Mouse (Mus musculus) heart, embryonic 14.5 days (tissue): ENCODE results near the gene Nr0b2. TPM values are rescaled to one million over a fixed set of nuclear protein-coding genes. Genes with fewer than 3 reads are reported as not detected.
A peak's percentile ranks its signal among the peaks of the same experiment; 100 is the strongest.
"Not testable (repeated sequence)": the region's sequence is repeated elsewhere in the genome, so short reads cannot be mapped to it uniquely, and the experiment has no call there.

Source experiments
- ATAC-seq: fragments of 200-750 bp; cut with Nextera tagmentation; 2 replicates; pipeline ENCODE4 v1.8.0; 2017; ENCODE audit warnings: low read depth, moderate TSS enrichment; ENCODE audit not compliant: insufficient number of reproducible peaks, insufficient read depth, low FRiP score
- H3K27ac ChIP-seq, 2 experiments: fragments of 200-500 bp in 1 of 2; fragments of 300-500 bp in 1 of 2; sonication (generic) in 1 of 2; replicated peaks in 1 of 2; 2 replicates each; pipeline ENCODE4 v1.5.1; 2012 to 2014; ENCODE audit warnings: low read depth in 2 of 2, low read length in 2 of 2, control low read depth in 1 of 2, mild to moderate bottlenecking in 1 of 2, mixed read lengths in 1 of 2; ENCODE audit not compliant: control insufficient read depth in 1 of 2, insufficient read depth in 1 of 2
- H3K27me3 ChIP-seq: fragments of 300-500 bp; sonication (generic); 2 replicates; pipeline ENCODE4 v1.6.1; 2014; ENCODE audit warnings: mild to moderate bottlenecking, low read length, control low read depth; ENCODE audit not compliant: control insufficient read depth, insufficient read depth
- H3K36me3 ChIP-seq: fragments of 300-500 bp; sonication (generic); 2 replicates; pipeline ENCODE4 v1.6.1; 2014; ENCODE audit warnings: mild to moderate bottlenecking, control low read depth, low read length, mixed read lengths; ENCODE audit not compliant: control insufficient read depth, insufficient read depth
- H3K4me1 ChIP-seq, 2 experiments: fragments of 200-500 bp in 1 of 2; fragments of 300-500 bp in 1 of 2; sonication (generic) in 1 of 2; 2 replicates each; pipeline ENCODE4 v1.6.1; 2012 to 2014; ENCODE audit warnings: low read length in 2 of 2, control low read depth in 1 of 2, mixed read lengths in 1 of 2; ENCODE audit not compliant: control insufficient read depth in 2 of 2, insufficient read depth in 2 of 2
- H3K4me2 ChIP-seq: fragments of 300-500 bp; sonication (generic); 2 replicates; pipeline ENCODE4 v1.6.1; 2014; ENCODE audit warnings: mild to moderate bottlenecking, low read length
- H3K4me3 ChIP-seq, 2 experiments: fragments of 200-500 bp in 1 of 2; fragments of 300-500 bp in 1 of 2; sonication (generic) in 1 of 2; 2 replicates each; pipeline ENCODE4 v1.5.1; 2012 to 2014; ENCODE audit warnings: low read length in 2 of 2, mild to moderate bottlenecking in 2 of 2, control low read depth in 1 of 2, low read depth in 1 of 2, moderate library complexity in 1 of 2; ENCODE audit not compliant: control insufficient read depth in 1 of 2, insufficient read depth in 1 of 2
- H3K9ac ChIP-seq: fragments of 300-500 bp; sonication (generic); 2 replicates; pipeline ENCODE4 v1.6.1; 2014; ENCODE audit warnings: mild to moderate bottlenecking, low read length
- H3K9me3 ChIP-seq: fragments of 300-500 bp; sonication (generic); 2 replicates; pipeline ENCODE4 v1.6.1; 2016; ENCODE audit warnings: low read length, control low read depth; ENCODE audit not compliant: control insufficient read depth
- WGBS: fragments of 180-500 bp; shearing (Covaris S2); extraction: QIAGEN DNeasy Blood & Tissue Kit; methylation state at CpG from one replicate; pipeline ENCODE4 v1.1.7; 2014; 5-methylcytosine and 5-hydroxymethylcytosine counted together
- polyA plus RNA-seq: library from polyadenylated mRNA; unstranded; fragments of >200 nt; fragmentation: Nextera tagmentation; extraction: Ambion mirVana; gene quantifications from 2 replicates; pipeline ENCODE4 v1.2.1, GENCODE M21; 2014

Nr0b2 gene
- 15.8 and 18.7 TPM in 2 replicates for polyA plus RNA-seq

DNA sequence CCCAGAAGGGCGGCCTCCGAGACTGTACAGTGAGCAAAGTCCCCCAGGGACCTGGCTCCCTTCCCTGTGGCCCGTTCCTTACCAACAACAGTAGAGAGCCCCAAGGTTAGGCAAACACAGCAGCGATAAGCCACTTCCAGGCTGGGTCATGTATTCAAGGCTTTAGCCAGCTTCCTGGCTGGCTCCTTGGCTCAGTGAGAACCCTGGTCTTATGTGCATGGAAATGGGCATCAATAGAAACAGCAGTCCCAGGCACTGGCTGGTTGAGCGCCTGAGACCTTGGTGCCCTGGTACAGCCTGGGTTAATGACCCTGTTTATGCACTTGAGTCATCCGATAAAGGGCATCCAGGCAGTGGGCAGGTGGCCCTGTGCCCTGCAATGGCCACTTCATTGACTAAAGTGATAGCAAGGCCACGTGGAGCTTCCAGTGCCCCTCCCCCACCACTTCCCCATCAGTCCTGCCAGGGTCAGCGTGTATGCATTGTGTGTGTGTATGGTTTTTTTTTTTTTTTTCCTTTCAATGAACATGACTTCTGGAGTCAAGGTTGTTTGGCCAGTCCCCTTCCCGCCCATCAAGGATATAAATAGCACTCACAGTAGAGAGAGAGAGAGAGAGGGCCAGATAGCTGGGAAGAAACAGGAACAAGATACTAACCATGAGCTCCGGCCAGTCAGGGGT lies at the start of gene Nr0b2:
TSS of gene Nr0b2 (plus strand) at position 609 of the 680 bp plus-strand sequence.
- Histone ChIP-seq H3K9me3 (no peaks in the 10 kb centered on the region), H3K36me3 (0 out of 2 replicates have a peak, but pooled peaks cover 4% of the 10 kb centered on the region), H3K4me1 (peaks cover 15 to 16% of the 10 kb centered on the region in 2 experiments), H3K27ac (peak within 1 kb of the TSS; percentile 87 to 91), H3K4me3 (peak within 1 kb of the TSS; percentile 41 to 51), H3K27me3 (no peaks in the 10 kb centered on the region), H3K9ac (peak within 1 kb of the TSS; percentile 74), H3K4me2 (peak within 1 kb of the TSS; percentile 66)
- 36% methylated on average over 10 of the region's 10 CpGs for WGBS
- ATAC-seq, result peak; percentile 38

DNA sequence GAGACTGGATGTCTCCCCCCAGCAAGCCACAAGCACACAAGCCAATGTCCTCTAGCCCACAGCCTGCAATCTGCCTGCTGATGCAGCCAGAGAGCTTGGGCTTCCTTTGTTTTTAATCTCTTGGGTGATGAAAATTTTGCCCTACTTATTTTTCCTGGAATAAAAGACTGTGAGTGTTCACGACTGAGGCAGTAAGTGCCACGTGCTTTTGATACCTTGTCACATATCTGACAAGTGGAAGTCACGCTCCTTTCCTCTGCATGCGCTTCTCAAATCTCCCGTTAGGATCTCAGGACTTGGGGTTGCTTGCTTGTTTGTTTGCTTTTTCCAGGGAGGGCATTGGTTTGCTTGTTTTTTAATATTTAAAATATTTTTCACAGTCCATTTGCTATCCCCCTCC lies 48.9 kb upstream of the Nr0b2 start:
- H3K4me1 ChIP-seq, result no peaks in the 10 kb centered on the region
- H3K27me3 ChIP-seq, result peaks cover 66% of the 10 kb centered on the region
- no peak overlapping the region for H3K4me3 ChIP-seq
- no peaks in the 10 kb centered on the region for H3K9me3 ChIP-seq
- ATAC-seq, result no peak
- H3K4me2 ChIP-seq, result no peak overlapping the region
- H3K27ac ChIP-seq, result no peak overlapping the region
- H3K9ac ChIP-seq, result no peak overlapping the region
- no peaks in the 10 kb centered on the region for H3K36me3 ChIP-seq
- 45% methylated on average over 5 of the region's 5 CpGs for whole genome bisulfite sequencing

DNA sequence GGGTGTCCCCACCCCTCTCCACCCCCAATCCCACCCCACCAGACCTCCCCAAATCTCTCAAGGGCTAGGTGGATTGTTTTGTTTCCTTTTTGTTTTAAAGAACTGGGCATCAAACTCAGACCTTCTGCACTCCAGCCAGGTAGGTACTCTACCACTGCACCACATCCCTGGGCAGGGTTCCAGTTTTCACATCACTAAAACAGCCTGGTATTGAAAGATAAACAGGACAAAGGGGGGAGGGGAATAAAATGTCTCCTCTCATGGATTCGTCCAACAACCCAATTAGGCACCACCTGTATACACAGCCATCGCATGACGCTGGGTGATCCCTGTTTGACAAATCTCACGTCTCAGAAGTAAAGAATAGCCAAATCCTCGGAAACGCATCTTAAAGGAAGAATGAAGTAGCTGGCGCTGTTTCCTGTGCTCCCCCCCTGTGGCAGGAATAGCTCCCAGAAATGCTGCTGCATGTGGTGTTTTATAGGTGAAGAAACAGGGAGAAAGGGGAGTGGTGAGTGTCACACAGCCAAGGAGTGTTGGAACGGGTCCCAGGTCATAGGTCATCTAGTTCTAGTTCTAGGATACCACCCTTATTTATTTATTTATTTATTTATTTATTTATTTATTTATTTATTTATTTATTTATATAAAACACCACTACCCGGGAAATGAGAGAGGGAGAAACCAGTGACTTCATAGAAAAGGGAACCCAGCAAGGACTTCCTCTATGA lies 48.3 kb upstream of the Nr0b2 start:
- no peak overlapping the region for H3K27ac ChIP-seq
- 58% methylated on average over 9 of the region's 9 CpGs for WGBS
- H3K4me3 ChIP-seq, result no peak overlapping the region
- peaks cover 60% of the 10 kb centered on the region for H3K27me3 ChIP-seq
- H3K4me2 ChIP-seq, result no peak overlapping the region
- no peak for ATAC-seq
- H3K4me1 ChIP-seq, result no peaks in the 10 kb centered on the region
- no peaks in the 10 kb centered on the region for H3K36me3 ChIP-seq
- no peaks in the 10 kb centered on the region for H3K9me3 ChIP-seq
- H3K9ac ChIP-seq, result no peak overlapping the region

DNA sequence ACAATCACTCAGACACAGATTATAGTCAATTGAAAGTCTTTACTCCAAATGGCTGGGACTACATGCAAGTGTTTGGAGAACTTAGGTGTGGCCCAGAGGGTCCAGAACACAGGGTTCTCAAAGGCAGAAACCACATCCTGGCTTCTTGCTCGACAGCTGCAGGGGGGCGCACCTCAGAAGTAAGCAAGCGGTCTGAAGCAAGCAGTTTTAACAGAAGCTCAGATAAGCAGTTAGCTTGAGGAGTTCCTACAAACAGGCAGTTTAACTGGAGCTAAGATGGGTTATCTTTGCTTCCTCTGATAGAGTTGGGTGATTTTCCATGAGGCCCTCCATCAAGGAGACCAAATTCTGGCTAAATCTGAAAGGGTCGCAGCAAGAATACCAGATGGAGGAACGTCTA lies 46.6 kb upstream of the Nr0b2 start:
- ATAC-seq, result no peak
- no peaks in the 10 kb centered on the region for H3K36me3 ChIP-seq
- no peak overlapping the region for H3K4me2 ChIP-seq
- no peak overlapping the region for H3K27ac ChIP-seq
- H3K27me3 ChIP-seq, result peaks cover 43% of the 10 kb centered on the region
- no peak overlapping the region for H3K4me3 ChIP-seq
- 50% methylated on average over 5 of the region's 5 CpGs for WGBS
- no peaks in the 10 kb centered on the region for H3K4me1 ChIP-seq
- H3K9ac ChIP-seq, result no peak overlapping the region
- no peaks in the 10 kb centered on the region for H3K9me3 ChIP-seq

DNA sequence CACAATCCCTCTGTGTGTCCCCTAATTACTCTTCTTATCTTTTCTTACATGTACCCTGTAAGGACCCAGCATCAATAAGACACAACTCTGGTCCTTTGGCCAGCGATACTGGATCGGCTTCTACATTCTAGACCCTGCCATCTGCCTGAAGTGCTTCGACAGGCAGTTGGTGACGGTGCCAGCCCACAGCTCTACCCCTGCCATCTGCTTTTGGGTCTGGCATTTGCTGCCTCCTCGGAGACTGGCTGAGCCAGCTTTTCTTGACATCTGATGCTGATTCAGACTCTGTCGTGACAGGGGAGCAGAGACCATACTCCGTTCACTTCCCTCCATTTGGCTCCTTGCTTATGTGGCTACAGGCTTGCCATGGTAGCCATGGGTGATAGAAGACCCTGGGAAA lies 44.2 kb upstream of the Nr0b2 start:
- Histone ChIP-seq H3K27me3 (peaks cover 36% of the 10 kb centered on the region), H3K9me3 (no peaks in the 10 kb centered on the region), H3K4me2 (no peak overlapping the region), H3K27ac (no peak overlapping the region), H3K4me3 (no peak overlapping the region), H3K36me3 (no peaks in the 10 kb centered on the region), H3K9ac (no peak overlapping the region), H3K4me1 (no peaks in the 10 kb centered on the region)
- WGBS, result 87% methylated on average over 7 of the region's 7 CpGs
- ATAC-seq, result no peak

DNA sequence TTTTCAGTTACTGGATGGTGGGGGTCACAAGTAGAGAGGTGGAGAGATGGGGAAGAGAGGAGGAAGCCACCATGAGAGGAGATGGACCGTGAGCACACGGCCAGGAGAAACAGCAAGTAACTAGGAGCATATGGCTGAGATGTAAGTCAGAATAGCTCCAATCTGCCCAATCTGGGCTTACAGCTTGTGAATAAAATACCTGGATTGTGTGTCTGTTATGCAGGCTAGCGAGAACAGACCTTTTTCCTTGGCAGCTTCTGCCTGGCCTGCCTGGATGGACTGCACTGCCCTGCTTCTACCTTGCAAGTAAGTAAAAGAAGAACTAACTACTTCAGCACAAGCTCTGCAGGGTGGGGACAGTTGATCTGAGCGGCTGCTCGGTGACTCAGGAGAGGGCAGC lies 42.1 kb upstream of the Nr0b2 start:
- 77% methylated on average over 5 of the region's 5 CpGs for WGBS
- ATAC-seq, result no peak

DNA sequence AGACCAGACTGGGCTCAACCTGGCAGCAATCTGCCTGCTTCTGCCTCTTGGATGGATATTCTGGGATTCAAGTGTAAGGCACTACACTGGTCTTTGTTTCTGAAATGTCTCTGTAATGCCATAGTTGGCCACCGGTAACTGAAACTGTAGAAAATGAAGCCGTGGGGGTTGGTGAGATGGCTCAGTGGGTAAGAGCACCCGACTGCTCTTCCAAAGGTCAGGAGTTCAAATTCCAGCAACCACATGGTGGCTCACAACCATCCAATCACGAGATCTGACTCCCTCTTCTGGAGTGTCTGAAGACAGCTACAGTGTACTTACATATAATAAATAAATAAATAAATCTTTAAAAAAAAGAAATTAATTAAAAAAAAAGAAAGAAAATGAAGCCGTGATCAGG lies 40.7 kb upstream of the Nr0b2 start:
- not testable (repeated sequence) for H3K27me3 ChIP-seq, H3K27ac ChIP-seq, ATAC-seq, H3K4me3 ChIP-seq, H3K36me3 ChIP-seq, H3K4me1 ChIP-seq, H3K9ac ChIP-seq, H3K9me3 ChIP-seq, H3K4me2 ChIP-seq
- WGBS, result 47% methylated on average over 4 of the region's 5 CpGs

More for the DNA sequence above, 42.1 kb upstream of the Nr0b2 start:
- H3K36me3 ChIP-seq, result no peaks in the 10 kb centered on the region
- peaks cover 18% of the 10 kb centered on the region for H3K27me3 ChIP-seq
- no peak overlapping the region for H3K4me3 ChIP-seq
- H3K27ac ChIP-seq, result no peak overlapping the region
- H3K9ac ChIP-seq, result no peak overlapping the region
- no peak overlapping the region for H3K4me2 ChIP-seq
- no peaks in the 10 kb centered on the region for H3K9me3 ChIP-seq
- H3K4me1 ChIP-seq, result no peaks in the 10 kb centered on the region
